Mouse (Mus musculus) ES-Bruce4 (cell line): ENCODE measurements at regions not wholly inside any gene's neighbourhood (a gene's known extent, or its start where the extent isn't known, plus 50 kb on each side); places are given as distances from the start of the nearest gene placed in this dataset.

Experiments used
- H3K27ac ChIP-seq: 2 replicates; pipeline ENCODE4 v1.5.1; 2012; ENCODE audit warnings: low read length, inconsistent platforms; ENCODE audit not compliant: insufficient read depth
- H3K27me3 ChIP-seq: 2 replicates; pipeline ENCODE4 v1.6.1; 2012; ENCODE audit warnings: mild to moderate bottlenecking, low read length, inconsistent platforms; ENCODE audit not compliant: control insufficient read depth, poor library complexity, insufficient read depth, severe bottlenecking
- H3K36me3 ChIP-seq: 2 replicates; pipeline ENCODE4 v1.6.1; 2012; ENCODE audit warnings: inconsistent platforms, mild to moderate bottlenecking, low read length, moderate library complexity; ENCODE audit not compliant: control insufficient read depth, poor library complexity, insufficient read depth, severe bottlenecking
- H3K4me1 ChIP-seq: one replicate; pipeline ENCODE4 v1.8.1; 2011; ENCODE audit warnings: low read length; ENCODE audit not compliant: control insufficient read depth, insufficient read depth
- H3K4me3 ChIP-seq: 2 replicates; pipeline ENCODE4 v1.5.1; 2011; ENCODE audit warnings: low read depth, mild to moderate bottlenecking, low read length
- H3K9ac ChIP-seq: 2 replicates; pipeline ENCODE4 v1.6.1; 2012; ENCODE audit warnings: low read depth, mild to moderate bottlenecking, inconsistent platforms; ENCODE audit not compliant: poor library complexity, severe bottlenecking
- H3K9me3 ChIP-seq: replicated peaks from 2 replicates; pipeline ENCODE4 v1.6.1; 2012; ENCODE audit warnings: mild to moderate bottlenecking, low read length, inconsistent platforms; ENCODE audit not compliant: control insufficient read depth, poor library complexity, insufficient read depth, severe bottlenecking
- CTCF ChIP-seq: IDR thresholded peaks from one replicate; pipeline ENCODE4 v1.8.1; 2011; ENCODE audit warnings: low read depth, low read length
- EP300 ChIP-seq: IDR thresholded peaks from 2 replicates; pipeline ENCODE4 v1.6.1; 2011; ENCODE audit warnings: low read depth, low read length; ENCODE audit not compliant: insufficient read depth
- POLR2A ChIP-seq: IDR thresholded peaks from one replicate; pipeline ENCODE4 v1.8.1; 2011; ENCODE audit warnings: low read length; ENCODE audit not compliant: insufficient read depth

DNA sequence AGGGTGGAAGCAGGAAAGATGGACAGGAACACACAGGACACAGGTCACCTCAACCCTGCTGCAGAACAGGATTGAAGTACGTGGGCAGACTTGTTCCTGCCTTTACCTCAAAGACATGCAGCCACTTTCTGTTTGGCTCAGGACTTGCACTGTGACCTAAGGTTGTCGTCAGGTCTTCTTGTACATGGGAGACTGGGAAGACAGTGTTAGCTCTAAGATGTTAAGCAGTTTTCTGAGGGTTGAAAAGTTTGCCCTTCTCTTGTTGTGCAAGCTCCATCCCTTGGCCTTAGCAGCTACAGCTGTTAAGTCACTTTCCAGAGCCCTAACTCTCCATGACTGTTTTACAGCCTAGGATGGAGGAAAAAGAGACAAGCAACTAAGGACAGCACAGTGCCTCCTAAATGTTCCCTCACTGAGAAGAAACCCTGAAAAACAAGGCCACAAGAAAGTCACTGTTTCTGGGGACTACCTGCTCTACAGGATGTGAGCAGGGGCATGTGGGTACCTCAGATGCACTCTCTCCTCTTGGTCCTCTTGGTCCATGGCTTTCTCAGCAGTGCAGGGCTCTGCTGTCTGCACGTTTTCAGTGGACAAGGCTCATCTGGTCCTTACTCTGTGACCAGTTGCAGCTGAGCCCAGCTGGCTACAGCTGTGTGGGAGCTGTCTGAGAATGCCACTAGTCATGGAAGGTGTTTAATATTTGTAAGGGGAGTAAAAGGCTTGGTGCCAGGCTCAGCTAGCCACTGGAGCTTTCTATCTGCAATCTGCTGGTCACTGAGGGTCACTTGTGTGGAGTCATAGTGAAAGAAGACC is 122.1 kb upstream of the Gm5148 start:
- H3K9me3 ChIP-seq = no peaks in the 10 kb centered on the region
- H3K27me3 ChIP-seq = no peaks in the 10 kb centered on the region
- no peak overlapping the region for H3K27ac ChIP-seq
- H3K9ac ChIP-seq = no peak overlapping the region
- TF ChIP-seq CTCF (no peak), EP300 (no peak), POLR2A (no peak)
- no peak overlapping the region for H3K4me3 ChIP-seq
- H3K4me1 ChIP-seq = no peaks in the 10 kb centered on the region
- H3K36me3 ChIP-seq = no peaks in the 10 kb centered on the region

DNA sequence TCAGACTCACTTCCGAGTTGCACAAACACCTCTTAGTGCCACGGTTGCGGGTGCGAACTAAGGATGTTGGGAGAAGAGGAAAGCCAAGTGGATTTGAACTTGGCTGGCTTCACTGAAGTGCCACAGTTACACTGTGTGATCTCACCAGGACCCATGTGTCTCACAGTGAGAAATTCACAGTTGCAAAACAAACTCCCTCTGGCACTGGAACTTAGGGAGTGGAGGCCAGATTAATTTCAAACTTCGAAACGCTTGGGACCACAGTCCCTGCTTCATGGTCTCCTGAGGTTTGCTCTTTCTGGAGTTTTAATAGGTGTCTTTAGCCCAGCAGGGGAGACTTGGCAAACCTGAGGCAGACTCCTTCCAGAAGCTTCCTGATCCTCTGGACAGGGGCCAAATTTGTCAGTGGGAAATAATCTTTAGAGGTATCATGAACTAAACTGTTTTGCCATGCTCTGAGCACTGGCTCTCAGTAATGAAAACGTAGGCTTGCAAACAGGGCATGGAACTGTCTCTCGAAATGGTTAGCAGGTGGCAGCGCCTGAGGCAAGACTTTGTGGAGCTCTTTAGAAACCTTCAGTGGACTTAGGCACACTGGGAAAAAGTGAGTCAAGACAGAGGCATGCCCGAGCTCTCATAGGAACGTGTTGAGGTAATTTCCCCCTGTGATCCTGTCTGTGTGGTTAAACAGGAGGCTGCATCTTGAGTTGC is 121.2 kb upstream of the Gm5148 start:
- H3K9me3 ChIP-seq = no peaks in the 10 kb centered on the region
- no peaks in the 10 kb centered on the region for H3K36me3 ChIP-seq
- H3K27ac ChIP-seq = no peak overlapping the region
- no peaks in the 10 kb centered on the region for H3K27me3 ChIP-seq
- H3K4me1 ChIP-seq = no peaks in the 10 kb centered on the region
- TF ChIP-seq POLR2A (no peak), CTCF (no peak), EP300 (no peak)
- no peak overlapping the region for H3K9ac ChIP-seq
- no peak overlapping the region for H3K4me3 ChIP-seq

DNA sequence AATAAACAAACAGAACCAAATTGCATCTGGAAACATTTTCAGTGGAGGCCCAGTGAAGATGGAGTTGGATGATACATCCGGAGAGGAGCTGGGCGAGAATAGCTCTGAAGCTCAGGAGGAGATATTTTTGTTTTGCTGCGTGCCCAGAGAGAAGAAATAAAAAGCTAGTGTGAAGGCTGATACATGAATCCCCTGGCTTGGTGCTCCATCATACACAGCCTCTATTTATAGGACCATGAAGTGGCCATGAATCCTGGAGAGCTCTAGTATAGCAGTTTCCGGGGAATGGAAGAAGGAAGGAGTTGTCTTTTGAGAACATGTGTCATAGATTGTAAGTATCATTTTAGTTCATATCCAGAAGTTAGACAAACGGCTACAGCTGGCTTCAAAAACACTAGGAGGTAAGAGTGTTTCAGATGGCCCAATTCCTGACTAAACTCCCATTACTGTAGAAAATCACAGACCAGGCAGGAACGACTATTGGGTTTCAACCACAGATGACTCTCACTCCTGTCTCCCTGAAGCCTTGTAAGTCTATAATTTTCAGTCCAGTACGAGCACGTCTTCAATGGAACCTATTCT is 120.5 kb upstream of the Gm5148 start:
- Histone ChIP-seq H3K27ac (no peak overlapping the region), H3K36me3 (no peaks in the 10 kb centered on the region), H3K4me1 (no peaks in the 10 kb centered on the region), H3K4me3 (no peak overlapping the region), H3K9ac (no peak overlapping the region), H3K9me3 (no peaks in the 10 kb centered on the region), H3K27me3 (no peaks in the 10 kb centered on the region)
- TF ChIP-seq POLR2A = no peak
- no peak for TF ChIP-seq CTCF

DNA sequence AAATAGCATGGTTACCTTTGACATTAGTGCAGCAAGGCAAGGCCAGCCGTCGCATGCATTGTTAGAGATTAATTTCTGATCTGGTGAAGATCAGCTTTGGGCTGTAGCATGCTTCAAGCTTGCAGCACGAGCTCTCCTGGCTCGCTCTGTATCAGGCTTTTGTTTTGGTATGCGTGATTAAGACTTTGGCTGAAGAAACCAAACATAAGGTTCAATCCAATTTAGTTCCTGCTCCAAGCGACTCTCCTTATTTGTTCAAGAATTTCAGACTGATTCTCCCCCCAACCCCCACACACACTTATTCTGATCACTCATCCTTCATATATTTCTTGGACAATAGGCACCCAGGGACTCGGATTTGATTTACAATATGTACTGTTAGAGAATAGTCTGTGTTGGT is 118.0 kb upstream of the Gm5148 start:
- no peaks in the 10 kb centered on the region for H3K4me1 ChIP-seq
- TF ChIP-seq EP300 (no peak), POLR2A (no peak), CTCF (no peak)
- H3K9ac ChIP-seq = no peak overlapping the region
- no peaks in the 10 kb centered on the region for H3K9me3 ChIP-seq
- no peak overlapping the region for H3K4me3 ChIP-seq
- no peaks in the 10 kb centered on the region for H3K36me3 ChIP-seq
- no peak overlapping the region for H3K27ac ChIP-seq
- no peaks in the 10 kb centered on the region for H3K27me3 ChIP-seq

DNA sequence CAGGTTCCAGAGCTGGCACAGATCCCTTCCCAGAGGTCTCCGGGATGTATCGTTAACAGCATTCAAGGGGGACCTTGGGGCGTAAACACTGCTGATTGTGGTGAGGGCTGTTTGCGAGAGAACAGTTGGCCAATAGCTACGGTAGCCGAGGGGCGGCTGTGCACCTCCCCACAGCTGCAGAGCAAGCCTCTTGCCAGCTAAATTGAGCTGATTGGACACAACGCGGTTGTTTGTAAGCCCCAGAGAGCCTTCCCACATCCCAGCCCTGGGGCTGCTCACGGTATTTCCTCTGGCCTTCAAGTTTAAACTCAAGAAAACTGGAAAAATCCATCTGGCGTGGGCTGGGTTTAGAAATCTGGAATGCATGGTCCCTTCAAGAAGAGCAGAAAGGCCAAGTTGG is 114.6 kb upstream of the Gm5148 start:
- Histone ChIP-seq H3K4me3 (no peak overlapping the region), H3K36me3 (no peaks in the 10 kb centered on the region)
- TF ChIP-seq POLR2A (no peak), EP300 (no peak), CTCF (no peak)

DNA sequence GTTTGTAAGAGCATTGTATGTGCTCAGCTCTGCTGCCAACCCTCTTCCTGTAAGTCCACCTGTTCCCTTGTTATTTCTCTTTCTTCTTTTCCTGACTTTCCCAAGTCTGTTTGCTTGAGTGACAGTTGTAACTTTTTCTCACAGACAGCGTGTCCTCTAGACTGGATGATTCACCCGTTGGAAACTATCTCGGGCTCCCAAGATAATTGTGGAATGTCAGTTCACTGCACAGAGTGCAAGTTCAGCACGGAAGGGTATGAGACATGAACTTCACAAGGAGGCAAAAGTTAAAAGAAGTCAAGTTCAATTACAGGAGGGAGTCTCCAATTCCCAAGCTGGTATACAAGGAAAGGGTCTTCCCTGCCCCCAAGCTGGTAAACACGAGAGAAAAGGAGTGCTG is 112.5 kb upstream of the Gm5148 start:
- no peak overlapping the region for H3K9ac ChIP-seq
- no peak for TF ChIP-seq EP300
- TF ChIP-seq CTCF = no peak
- no peak for TF ChIP-seq POLR2A
- H3K4me3 ChIP-seq = no peak overlapping the region
- H3K9me3 ChIP-seq = no peaks in the 10 kb centered on the region
- no peaks in the 10 kb centered on the region for H3K36me3 ChIP-seq
- H3K27ac ChIP-seq = no peak overlapping the region
- H3K4me1 ChIP-seq = no peaks in the 10 kb centered on the region
- no peaks in the 10 kb centered on the region for H3K27me3 ChIP-seq

More for the DNA sequence above, 114.6 kb upstream of the Gm5148 start:
- Histone ChIP-seq H3K27me3 (no peaks in the 10 kb centered on the region), H3K9me3 (no peaks in the 10 kb centered on the region), H3K4me1 (no peaks in the 10 kb centered on the region), H3K9ac (no peak overlapping the region), H3K27ac (no peak overlapping the region)
